Mouse (Mus musculus) heart, postnatal 0 days (tissue): Measurements from ENCODE around the gene Krtap10-10.

ENCODE experiments used
- CTCF ChIP-seq: IDR thresholded peaks from 2 replicates; pipeline ENCODE4 v1.5.1; 2016; ENCODE audit warnings: antibody characterized with exemption, control low read depth, low read depth
- EP300 ChIP-seq: IDR thresholded peaks from 2 replicates; pipeline ENCODE4 v1.6.1; 2016; ENCODE audit warnings: antibody characterized with exemption, low read depth

DNA sequence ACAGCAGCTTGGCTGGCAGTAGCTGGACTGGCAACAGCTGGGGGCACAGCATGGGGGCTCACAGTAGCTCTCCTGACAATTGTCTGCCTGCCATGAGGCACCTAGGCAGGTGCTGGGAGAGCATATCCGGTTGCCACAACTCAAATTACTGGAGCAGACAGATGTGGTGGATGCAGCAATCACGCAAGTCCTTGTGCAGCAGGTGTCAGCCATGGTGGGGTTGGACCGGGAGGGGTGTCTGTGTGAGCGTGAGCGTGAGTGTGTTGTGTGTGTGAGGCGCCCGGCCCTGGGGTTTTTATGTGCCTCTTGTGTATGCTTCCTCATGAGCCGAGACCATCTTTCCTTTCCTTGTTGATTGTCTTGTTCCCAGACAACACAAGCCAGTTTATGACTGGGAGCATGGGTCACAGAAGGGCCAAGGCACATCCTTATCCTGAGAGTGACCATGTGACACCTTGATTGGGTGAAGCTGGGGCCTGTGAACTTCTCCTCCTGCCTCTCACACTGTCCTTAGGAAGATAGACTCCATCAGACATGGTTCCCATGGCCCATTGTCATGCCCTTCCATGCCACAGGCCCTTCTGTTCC is 36.7 kb upstream of the Krtap10-10 start, which contains the start of gene Gm19668:
- TF ChIP-seq CTCF (no peak), EP300 (no peak)
